Mouse (Mus musculus): ENCODE measurements at regions not wholly inside any gene's neighbourhood (a gene's known extent, or its start where the extent isn't known, plus 50 kb on each side); places are given as distances from the start of the nearest gene placed in this dataset.

DNA sequence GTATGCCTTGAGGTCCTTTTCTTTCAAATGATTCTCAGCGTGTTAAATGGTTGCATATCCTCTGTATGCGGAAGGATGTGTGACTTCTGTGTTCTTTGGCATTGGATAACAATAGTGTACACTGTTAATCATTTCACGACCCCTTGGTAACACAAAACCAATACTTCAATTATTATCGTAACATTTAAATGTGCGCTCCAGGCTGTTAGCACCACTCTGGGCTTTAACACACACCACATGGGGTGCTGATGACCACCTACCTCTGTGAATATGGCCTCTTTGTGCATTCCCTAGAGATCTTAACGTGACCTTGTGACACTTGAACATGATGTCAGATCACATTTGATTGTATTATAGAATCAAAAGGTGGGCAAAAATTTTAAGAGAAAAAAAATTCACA, 80.2 kb upstream of the Csnka2ip start:
- no peak overlapping the region for H3K4me3 ChIP-seq (ENCODE audit: low read depth, low read length)
- no peak overlapping the region for H3K9ac ChIP-seq (ENCODE audit: low read length)
- no peaks in the 10 kb centered on the region for H3K4me1 ChIP-seq (ENCODE audit: control insufficient read depth, insufficient read depth, low read length)
- H3K9me3 ChIP-seq (replicated peaks; ENCODE audit: control insufficient read depth, low read length) = no peaks in the 10 kb centered on the region
- WGBS = 75% methylated on average over 6 of the region's 6 CpGs
- H3K4me2 ChIP-seq (ENCODE audit: low read length) = no peak overlapping the region
- DNase-seq (ENCODE audit: low spot score) = no peak
- H3K36me3 ChIP-seq (ENCODE audit: control insufficient read depth, insufficient read depth, low read length) = no peaks in the 10 kb centered on the region
- no peak overlapping the region for H3K27ac ChIP-seq (ENCODE audit: low read depth, low read length)
- H3K27me3 ChIP-seq (replicated peaks; ENCODE audit: control insufficient read depth, insufficient read depth, low read length) = no peaks in the 10 kb centered on the region
- ATAC-seq = peak; percentile 13; the same call in 1 of the 2 replicates

DNA sequence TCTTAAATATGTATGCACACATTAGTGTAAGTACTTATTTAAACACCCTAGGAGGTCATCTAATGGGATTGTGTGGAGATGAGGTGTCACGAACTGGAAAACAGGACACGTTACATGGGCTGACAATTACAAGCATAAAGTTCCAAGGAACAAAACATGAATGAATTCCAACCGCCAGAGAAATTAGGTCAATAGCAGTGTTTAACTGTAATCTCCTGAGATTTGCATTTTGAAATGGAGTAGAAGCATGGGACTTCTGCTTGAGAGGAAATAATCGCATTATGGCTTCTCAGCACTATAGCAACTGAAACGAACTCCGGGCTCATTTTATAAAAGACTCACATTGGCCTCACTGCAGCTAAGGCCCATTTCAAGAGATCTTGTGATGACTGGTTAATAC, 79.7 kb upstream of the Csnka2ip start:
- Histone ChIP-seq H3K27me3 (replicated peaks; ENCODE audit: control insufficient read depth, insufficient read depth, low read length) (no peaks in the 10 kb centered on the region), H3K4me2 (ENCODE audit: low read length) (no peak overlapping the region), H3K9ac (ENCODE audit: low read length) (no peak overlapping the region), H3K9me3 (replicated peaks; ENCODE audit: control insufficient read depth, low read length) (no peaks in the 10 kb centered on the region), H3K4me1 (ENCODE audit: control insufficient read depth, insufficient read depth, low read length) (peaks cover 1% of the 10 kb centered on the region; the same call in 1 of the 2 replicates), H3K4me3 (ENCODE audit: low read depth, low read length) (no peak overlapping the region), H3K27ac (ENCODE audit: low read depth, low read length) (no peak overlapping the region), H3K36me3 (ENCODE audit: control insufficient read depth, insufficient read depth, low read length) (no peaks in the 10 kb centered on the region)
- DNase-seq (ENCODE audit: low spot score) = peak; percentile 58
- ATAC-seq = peak; percentile 49; the same call in 1 of the 2 replicates
- WGBS = 34% methylated on average over 6 of the region's 6 CpGs

DNA sequence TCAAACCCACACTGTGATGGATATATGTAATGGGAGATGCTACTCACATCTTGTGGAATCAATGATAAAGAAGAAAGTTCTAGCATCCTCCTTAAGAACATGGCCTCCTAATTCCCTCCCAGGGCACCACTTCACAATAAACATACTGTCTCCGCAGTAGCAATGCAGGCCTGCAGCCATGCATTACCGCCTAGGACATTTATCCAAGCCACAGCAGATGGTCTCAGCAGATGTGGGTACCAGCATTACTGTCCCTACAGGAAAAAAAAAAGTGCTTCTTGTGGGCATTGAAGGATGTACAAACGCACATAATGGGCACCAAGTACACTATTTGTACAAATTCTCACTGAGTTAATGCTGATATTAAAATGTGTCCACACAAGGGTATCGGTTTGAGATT, 78.6 kb upstream of the Csnka2ip start:
- H3K4me3 ChIP-seq (ENCODE audit: low read depth, low read length) = no peak overlapping the region
- no peak overlapping the region for H3K27ac ChIP-seq (ENCODE audit: low read depth, low read length)
- WGBS = 86% methylated on average over 4 of the region's 4 CpGs
- no peak for ATAC-seq
- no peaks in the 10 kb centered on the region for H3K9me3 ChIP-seq (replicated peaks; ENCODE audit: control insufficient read depth, low read length)
- no peaks in the 10 kb centered on the region for H3K27me3 ChIP-seq (replicated peaks; ENCODE audit: control insufficient read depth, insufficient read depth, low read length)
- no peak overlapping the region for H3K4me2 ChIP-seq (ENCODE audit: low read length)
- DNase-seq (ENCODE audit: low spot score) = no peak
- H3K36me3 ChIP-seq (ENCODE audit: control insufficient read depth, insufficient read depth, low read length) = no peaks in the 10 kb centered on the region
- H3K4me1 ChIP-seq (ENCODE audit: control insufficient read depth, insufficient read depth, low read length) = peaks cover 6% of the 10 kb centered on the region; the same call in 1 of the 2 replicates
- H3K9ac ChIP-seq (ENCODE audit: low read length) = no peak overlapping the region

DNA sequence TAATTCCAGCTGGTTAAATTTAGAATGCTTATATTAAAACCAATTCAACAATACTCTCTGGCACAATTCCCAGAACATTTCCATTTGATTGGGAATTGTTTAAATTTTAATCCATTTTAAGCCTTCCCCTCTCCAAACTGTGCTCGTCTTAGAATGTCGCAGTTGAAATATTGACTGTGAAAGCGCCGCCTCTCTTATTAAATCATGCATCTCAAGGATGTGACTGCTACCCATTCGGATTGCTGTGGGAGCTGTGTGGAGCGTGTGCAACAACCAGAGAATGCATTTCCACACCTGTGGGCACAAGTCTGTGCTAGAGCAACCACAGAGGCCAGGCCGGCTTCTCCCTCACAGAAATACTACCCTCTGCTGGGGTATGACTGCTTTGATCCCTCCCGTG, 75.1 kb upstream of the Csnka2ip start:
- ATAC-seq (peak; percentile 62), DNase-seq (ENCODE audit: low spot score) (peak; percentile 71)
- WGBS = 56% methylated on average over 8 of the region's 8 CpGs
- no peaks in the 10 kb centered on the region for H3K9me3 ChIP-seq (replicated peaks; ENCODE audit: control insufficient read depth, low read length)
- no peaks in the 10 kb centered on the region for H3K36me3 ChIP-seq (ENCODE audit: control insufficient read depth, insufficient read depth, low read length)
- H3K9ac ChIP-seq (ENCODE audit: low read length) = no peak overlapping the region
- H3K4me1 ChIP-seq (ENCODE audit: control insufficient read depth, insufficient read depth, low read length) = peaks cover 6% of the 10 kb centered on the region; the same call in 1 of the 2 replicates
- no peak overlapping the region for H3K4me2 ChIP-seq (ENCODE audit: low read length)
- H3K4me3 ChIP-seq (ENCODE audit: low read depth, low read length) = no peak overlapping the region
- H3K27ac ChIP-seq (ENCODE audit: low read depth, low read length) = no peak overlapping the region
- no peaks in the 10 kb centered on the region for H3K27me3 ChIP-seq (replicated peaks; ENCODE audit: control insufficient read depth, insufficient read depth, low read length)

DNA sequence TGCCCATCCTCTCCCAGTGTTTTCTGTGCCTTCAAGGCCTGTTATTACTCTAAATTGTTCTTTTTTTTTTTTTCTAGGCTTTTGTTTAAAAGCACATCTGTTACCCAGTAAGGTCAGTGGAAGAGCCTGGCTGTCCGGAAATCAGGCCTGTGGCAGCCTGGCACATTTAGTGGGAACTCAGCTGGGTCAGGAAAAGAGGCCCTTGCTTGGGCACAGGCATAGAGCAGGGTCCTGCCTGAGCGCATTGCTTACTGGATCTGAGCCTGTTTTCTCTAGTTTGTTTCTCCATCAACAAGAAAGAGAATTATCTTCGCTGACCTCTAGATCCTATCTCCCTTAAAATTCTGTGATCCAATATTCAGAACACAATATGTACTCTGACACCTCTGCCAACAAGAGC, 74.7 kb upstream of the Csnka2ip start:
- DNase-seq (ENCODE audit: low spot score) (peak; percentile 24), ATAC-seq (peak; percentile 66)
- Histone ChIP-seq H3K9me3 (replicated peaks; ENCODE audit: control insufficient read depth, low read length) (no peaks in the 10 kb centered on the region), H3K27me3 (replicated peaks; ENCODE audit: control insufficient read depth, insufficient read depth, low read length) (no peaks in the 10 kb centered on the region), H3K4me2 (ENCODE audit: low read length) (no peak overlapping the region), H3K4me3 (ENCODE audit: low read depth, low read length) (no peak overlapping the region), H3K36me3 (ENCODE audit: control insufficient read depth, insufficient read depth, low read length) (no peaks in the 10 kb centered on the region), H3K4me1 (ENCODE audit: control insufficient read depth, insufficient read depth, low read length) (peaks cover 6% of the 10 kb centered on the region; the same call in 1 of the 2 replicates), H3K9ac (ENCODE audit: low read length) (no peak overlapping the region), H3K27ac (ENCODE audit: low read depth, low read length) (0 out of 2 replicates have a peak overlapping the region, but pooled peaks have one; percentile 21)
- WGBS = 65% methylated on average over 3 of the region's 3 CpGs

DNA sequence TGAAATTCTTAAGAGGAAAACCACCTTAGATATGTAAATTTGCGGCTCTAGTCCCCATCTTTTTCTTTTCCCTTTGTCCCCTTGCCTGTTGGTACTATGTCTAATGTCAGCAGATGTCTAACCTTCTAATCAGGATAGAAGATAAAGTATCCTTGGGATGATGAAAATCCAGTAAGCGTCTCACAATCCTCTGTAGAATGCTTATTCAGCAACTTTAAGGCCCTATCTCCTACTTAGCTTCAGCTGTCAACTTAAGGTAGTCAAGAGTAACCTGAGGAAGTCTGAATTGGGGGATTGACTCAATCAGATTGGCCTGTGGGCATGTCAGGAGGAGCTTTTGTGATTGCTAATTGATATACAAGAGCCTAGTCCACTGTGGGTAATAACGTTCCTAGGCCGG, 64.7 kb upstream of the Csnka2ip start:
- WGBS = 90% methylated on average over 4 of the region's 4 CpGs
- H3K4me1 ChIP-seq (ENCODE audit: control insufficient read depth, insufficient read depth, low read length) = no peaks in the 10 kb centered on the region
- H3K27ac ChIP-seq (ENCODE audit: low read depth, low read length) = no peak overlapping the region
- H3K9me3 ChIP-seq (replicated peaks; ENCODE audit: control insufficient read depth, low read length) = no peaks in the 10 kb centered on the region
- H3K27me3 ChIP-seq (replicated peaks; ENCODE audit: control insufficient read depth, insufficient read depth, low read length) = no peaks in the 10 kb centered on the region
- no peak overlapping the region for H3K9ac ChIP-seq (ENCODE audit: low read length)
- H3K4me3 ChIP-seq (ENCODE audit: low read depth, low read length) = no peak overlapping the region
- H3K36me3 ChIP-seq (ENCODE audit: control insufficient read depth, insufficient read depth, low read length) = no peaks in the 10 kb centered on the region
- ATAC-seq = no peak
- no peak overlapping the region for H3K4me2 ChIP-seq (ENCODE audit: low read length)
- DNase-seq (ENCODE audit: low spot score) = no peak
